Mouse (Mus musculus) fibroblast of lung, adult 2 months (primary cell): ENCODE measurements around the gene Fam213b.

ENCODE experiments used
- DNase-seq: peaks from one replicate; pipeline ENCODE4 v3.0.0-alpha.2; 2011; ENCODE audit warnings: low read depth

The Fam213b gene

DNA sequence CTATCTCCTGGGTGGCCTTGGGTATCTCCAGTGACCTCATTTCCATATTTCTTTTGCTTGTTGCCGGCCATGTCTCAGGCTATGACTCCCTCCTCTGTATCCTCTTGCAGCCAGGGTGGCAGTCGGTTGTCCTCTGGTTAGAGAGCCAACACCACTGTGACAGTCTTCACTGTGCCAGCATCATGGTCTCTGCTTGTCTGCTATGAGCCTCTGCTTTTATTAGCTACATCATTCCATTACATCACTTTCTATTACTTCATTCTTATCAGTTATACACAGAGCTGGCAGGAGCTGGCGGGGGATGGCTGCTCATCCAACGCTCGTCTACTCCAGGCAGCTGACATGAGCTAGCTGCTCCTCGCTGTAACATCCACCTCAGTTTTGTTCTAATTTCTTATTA is 18.2 kb downstream of the Fam213b start:
- DNase-seq, result no peak

DNA sequence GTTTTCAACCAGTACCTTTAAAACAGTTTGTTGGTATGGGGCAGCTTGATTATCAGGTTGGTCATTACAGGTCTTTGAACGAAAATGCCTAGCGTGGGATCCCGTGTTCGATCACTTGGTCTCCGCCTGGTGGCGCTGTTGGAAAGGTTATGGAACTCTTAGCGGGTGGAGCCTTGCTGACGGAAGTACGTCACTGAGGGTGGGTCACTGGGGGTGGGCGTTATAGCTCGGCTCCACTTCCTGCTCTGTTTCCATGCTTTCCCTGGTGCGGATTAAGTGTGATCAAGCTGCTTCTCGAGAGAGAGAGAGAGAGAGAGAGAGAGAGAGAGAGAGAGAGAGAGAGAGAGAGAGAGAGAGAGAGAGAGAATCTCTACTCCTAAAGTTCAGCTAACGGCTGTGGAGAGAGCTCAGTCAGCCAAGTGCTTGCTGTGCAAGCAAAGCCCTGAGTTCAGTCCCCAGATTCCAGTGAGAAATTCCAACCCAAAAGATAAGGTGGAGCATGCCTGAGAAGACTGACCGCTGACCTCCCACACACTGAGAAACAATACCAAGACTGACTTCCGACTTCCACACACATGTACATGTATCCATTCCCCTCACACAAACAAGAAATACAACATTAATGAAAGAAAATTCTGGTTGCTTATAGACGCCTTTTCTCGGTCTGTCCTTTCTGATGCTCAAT is 20.9 kb downstream of the Fam213b start:
- peak; percentile 76 for DNase-seq

DNA sequence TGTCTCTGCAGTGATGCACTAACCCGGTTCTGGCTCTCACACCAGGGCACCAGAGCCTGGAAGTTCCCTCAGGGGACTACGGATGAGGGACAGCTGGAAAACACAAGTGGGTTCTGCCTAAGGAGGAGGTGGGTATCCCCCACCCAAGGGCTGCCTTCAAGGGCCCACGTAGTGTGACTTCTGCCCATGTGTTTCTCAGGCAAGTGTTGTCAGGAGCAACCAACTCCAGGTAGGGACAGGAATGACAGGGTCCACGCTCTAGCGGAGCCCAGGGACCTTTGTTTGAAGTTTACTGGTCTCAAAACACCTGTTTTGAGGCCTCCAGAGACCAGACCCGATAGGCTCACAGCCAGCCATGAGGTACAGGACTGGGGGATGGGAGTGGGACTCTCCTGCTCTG is 25.7 kb downstream of the Fam213b start:
- no peak for DNase-seq

- no peak for DNase-seq
Observed at GRCm38 (mm10) chr4:154871757-154872251, 27.1 kb downstream of the Fam213b start.

DNA sequence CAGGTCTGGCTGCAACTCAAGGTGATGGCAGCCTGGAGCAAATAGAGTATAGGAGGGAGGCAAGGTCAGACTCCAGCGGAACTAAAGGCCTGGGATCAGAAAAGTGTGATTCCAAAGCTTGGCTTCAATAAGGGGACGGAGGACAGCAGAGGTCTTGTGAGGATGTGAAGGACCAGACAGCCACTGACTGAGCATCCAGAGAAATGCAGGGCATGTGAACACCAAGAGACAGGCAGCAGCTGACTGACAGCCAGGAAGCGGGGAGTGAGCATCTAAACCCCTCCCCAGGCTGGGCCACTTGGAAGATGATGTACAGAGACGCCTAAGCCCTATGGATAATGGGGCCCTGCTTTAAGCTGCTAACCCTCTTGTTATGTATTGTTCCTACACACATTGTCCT is 28.2 kb downstream of the Fam213b start:
- no peak for DNase-seq

GRCm38 (mm10) chr4:154869440-154869839 is 29.5 kb downstream of the Fam213b start, which contains the start of gene Mmel1:
Gene Mmel1, plus strand, starts transcription at chr4:154869585.
- DNase-seq, result no peak

- DNase-seq, result no peak
Observed at GRCm38 (mm10) chr4:154867257-154867656, 31.7 kb downstream of the Fam213b start.

- no peak for DNase-seq
Observed at GRCm38 (mm10) chr4:154866391-154866790, 32.5 kb downstream of the Fam213b start.

DNA sequence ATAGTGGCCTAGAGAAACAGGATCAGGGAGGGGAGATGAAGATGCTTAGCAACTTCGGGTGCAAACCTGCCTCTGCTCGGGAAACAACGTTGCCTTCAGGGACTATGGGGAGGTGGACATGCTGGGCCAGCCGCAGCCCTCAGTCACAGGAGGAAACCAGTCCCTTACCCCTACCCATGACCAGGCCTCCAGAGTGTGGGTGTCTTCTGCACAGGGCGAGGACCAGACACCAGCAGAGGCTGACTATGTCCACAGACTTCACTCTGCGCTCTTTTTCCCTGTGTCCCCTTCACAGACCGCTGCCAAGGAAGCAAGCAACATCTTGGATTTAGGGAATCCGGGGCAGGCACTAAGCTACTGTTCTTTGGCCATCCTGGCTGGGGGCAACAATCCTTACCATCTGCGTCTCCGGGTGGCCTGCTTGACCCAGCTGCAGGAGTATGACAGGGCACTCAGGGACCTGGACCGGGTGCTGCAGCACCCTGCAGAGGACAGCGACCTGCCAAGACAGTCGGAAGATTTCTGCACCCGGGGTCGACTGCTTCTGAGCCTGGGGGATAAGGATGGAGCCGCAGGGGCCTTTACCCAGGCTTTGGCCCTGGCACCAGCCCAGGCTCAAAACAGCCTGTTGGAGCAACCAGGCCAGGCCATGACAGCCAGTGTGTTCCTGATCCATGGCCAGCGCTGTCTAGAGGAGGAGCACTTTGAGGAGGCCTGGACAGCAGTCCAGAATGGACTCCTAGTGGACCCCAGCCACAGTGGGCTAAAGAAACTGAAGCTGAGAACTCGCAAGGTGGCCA is 33.8 kb downstream of the Fam213b start:
- DNase-seq, result no peak

DNA sequence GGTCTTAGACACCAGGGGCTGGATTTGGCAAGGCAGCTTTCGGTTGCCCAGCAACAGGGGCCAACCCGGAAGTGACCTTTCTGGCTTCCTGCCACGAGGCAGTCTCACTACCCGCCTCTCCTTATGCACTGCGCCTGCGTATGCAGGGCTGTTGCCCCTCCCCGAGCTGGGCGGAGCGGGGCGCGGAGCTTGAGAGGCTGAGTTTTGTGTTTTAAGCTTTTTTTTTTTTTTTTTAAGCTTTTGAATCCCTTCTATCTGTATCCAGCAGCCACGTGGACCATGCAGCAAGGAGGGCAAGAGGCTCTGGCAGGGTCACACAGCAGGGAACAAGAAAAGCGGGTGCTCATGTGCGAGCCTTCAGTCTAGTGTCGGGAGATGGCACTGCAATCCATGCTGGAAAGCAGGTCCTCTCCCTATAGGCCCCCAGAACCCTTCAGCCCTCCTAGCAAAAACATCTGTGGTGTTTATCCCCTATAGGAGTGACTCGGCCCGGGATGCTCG is 34.6 kb downstream of the Fam213b start:
- peak; percentile 53 for DNase-seq

DNA sequence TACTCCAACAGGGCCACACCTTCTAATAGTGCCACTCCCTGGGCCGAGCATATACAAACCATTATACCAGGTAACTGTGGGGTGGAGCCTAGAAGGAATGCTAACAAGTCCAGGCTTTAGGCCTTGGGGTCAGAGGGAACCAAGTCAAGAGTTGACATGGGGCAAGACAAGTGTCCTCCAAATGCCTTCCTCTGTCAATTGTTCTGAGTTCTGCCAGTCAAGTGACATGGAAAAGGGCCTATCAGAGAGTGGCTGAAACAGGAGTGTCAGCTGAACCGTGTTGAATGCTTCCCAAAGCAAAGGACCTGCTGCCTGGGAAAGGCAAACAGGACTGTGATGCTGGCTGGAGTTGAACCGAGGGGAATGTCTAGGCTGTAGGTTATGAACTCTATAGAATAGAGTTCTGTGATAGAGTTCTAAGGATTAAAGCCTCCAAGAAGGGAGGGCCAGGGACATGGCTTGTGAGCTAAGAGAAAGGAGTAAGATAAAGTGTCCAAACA is 35.4 kb downstream of the Fam213b start:
- no peak for DNase-seq

DNA sequence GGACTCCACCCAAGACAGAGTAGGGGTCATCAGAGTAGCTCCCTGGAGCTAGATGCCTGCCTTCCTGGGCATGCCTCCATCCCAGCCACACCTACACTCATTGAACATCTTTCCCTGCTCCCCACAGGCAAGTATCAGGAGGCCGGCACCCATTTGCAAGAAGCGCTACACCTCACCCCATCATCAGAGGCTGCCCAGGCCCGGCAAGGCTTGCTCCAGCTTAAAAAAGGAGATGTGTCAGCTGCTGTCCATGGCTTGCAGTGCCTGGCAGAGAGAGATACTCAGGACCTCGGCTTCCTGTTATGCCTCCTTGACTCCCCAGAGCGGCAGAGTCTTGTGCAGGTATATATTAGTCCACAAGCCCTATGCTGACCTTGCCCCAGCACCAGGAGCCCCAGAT is 37.0 kb downstream of the Fam213b start:
- no peak for DNase-seq

DNA sequence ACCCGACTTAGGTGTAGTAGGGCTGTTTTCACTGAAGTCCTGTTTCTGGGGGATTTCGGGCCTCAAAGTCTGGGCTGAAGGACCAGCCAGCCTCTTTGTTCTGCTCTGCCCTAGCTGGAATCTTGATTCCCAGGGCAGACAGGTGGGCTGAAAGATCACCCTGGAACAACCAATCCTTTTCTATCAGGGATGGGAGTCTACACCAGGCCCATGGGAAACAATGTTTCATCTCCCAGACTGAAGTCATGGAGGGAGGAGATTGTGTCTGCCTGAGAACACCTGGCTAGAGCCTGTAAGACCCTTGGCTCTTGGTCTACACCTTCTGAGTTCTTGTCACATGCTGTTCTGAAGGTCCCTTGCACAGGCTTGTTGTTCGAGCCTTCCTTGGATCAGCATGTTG is 40.3 kb downstream of the Fam213b start:
- no peak for DNase-seq

GRCm38 (mm10) chr4:154857366-154858240 is 41.3 kb downstream of the Fam213b start:
- DNase-seq, result no peak

DNA sequence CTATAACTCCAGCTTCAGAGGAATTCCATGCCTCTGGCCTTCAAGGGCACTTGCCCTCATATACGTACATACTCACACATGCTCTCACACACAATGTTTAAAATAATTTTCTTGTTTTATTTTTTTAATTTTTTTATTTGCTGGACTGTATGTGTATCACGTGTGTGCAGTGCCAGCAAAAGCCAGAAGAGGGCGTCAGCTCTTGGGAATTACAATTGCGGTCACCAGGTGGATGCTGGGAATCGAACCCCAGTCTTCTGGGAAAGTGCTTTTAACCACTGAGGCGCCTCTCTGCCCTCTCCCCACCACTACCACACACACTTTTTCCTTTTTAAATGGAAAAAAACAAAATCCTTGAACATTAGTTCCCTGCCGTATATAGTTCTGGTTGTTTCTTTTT is 42.1 kb downstream of the Fam213b start:
- DNase-seq, result no peak

DNA sequence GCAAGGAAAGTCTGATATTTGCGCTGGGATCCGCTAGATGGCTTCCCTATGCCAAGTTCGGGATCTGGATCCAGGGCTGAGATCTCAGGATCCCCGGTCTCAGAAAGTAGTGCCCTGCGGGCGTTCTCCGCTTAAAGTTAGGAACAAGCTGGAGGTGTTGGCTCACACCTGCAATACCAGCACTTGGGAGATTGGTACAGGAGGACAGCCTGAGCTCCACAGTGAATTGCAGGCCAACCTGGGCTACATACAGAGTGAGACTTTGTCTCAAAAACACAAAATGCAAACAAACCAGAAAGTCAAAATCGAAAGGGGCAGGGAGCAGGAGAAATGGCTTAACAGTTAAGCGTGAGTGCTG is 42.5 kb downstream of the Fam213b start:
- DNase-seq, result no peak

- peak; percentile 36 for DNase-seq
Observed at GRCm38 (mm10) chr4:154855721-154856479, 43.0 kb downstream of the Fam213b start.

DNA sequence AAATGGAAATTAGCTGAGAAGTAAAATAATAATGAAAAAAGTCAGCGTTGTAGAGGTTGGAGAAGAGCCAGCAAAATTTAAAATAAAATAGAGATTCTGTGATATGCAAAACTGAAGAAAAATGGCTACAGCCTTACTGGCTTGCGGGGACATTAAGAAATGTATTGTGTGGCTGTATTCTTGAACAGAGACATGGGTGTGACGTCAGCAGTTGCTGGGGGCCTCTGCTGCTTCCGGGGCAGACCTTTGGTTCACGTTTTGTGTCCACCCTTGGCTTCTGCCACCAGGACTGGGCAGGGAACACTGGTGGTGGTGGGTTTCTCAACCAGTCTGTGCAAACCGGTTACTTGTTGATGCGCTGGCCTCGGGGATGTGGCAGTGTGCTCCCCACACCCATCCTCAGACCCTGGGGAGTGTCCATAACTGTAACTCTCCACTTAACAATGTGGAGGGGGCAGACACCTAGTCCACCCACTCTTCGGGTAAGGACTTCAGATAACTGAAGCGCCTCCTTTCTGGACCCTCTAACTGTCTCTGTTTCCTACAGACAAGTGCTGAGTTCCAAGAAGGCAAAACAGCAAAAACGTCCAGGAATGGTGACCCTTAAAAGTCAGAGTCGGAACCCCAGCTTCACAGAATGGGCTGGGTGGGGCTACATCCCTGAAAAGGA is 44.1 kb downstream of the Fam213b start:
- DNase-seq, result no peak

GRCm38 (mm10) chr4:154853881-154854280 is 45.1 kb downstream of the Fam213b start:
- no peak for DNase-seq

- DNase-seq, result no peak
Observed at GRCm38 (mm10) chr4:154852696-154853095, 46.2 kb downstream of the Fam213b start.
